Mouse (Mus musculus): ENCODE measurements around the gene Arhgdib. TPM values are rescaled to one million over a fixed set of nuclear protein-coding genes. Genes with fewer than 3 reads are reported as not detected.
"Not testable (repeated sequence)": the region's sequence is repeated elsewhere in the genome, so short reads cannot be mapped to it uniquely, and the experiment has no call there.

The Arhgdib gene
- total and polyA plus RNA-seq, 2 experiments from 2014 or later = 45.9 to 56.7 TPM

GRCm38 (mm10) chr6:136894532-136895339 lies 47.0 kb downstream of the Arhgdib start:
- H3K9me3 ChIP-seq (replicated peaks; ENCODE audit: control insufficient read depth, low read length) = no peaks in the 10 kb centered on the region
- no peak for ATAC-seq (ENCODE audit: insufficient read depth, low read depth)
- no peaks in the 10 kb centered on the region for H3K27me3 ChIP-seq (ENCODE audit: control insufficient read depth, insufficient read depth, low read length)
- peaks cover 9% of the 10 kb centered on the region for H3K4me1 ChIP-seq (ENCODE audit: control insufficient read depth, insufficient read depth)
- H3K27ac ChIP-seq (ENCODE audit: low read depth) = peak overlapping the region; percentile 73
- no peaks in the 10 kb centered on the region for H3K36me3 ChIP-seq (replicated peaks; ENCODE audit: control insufficient read depth, insufficient read depth, low read length)
- TF ChIP-seq CTCF (IDR thresholded peaks at IDR 0.05; ENCODE audit: low read depth) = no peak
- TF ChIP-seq EP300 (IDR thresholded peaks at IDR 0.05; ENCODE audit: low read depth) = no peak
- DNase-seq (ENCODE audit: low spot score) = no peak
- WGBS = 46% methylated on average over 15 of the region's 15 CpGs
- H3K4me3 ChIP-seq (ENCODE audit: low read depth, low read length) = no peak overlapping the region
- H3K4me2 ChIP-seq (ENCODE audit: low read depth, low read length) = no peak overlapping the region
- no peak overlapping the region for H3K9ac ChIP-seq (replicated peaks; ENCODE audit: low read depth, low read length)

- TF ChIP-seq EP300 (IDR thresholded peaks at IDR 0.05; ENCODE audit: low read depth) (no peak), CTCF (IDR thresholded peaks at IDR 0.05; ENCODE audit: low read depth) (no peak)
- H3K4me2 ChIP-seq (ENCODE audit: low read depth, low read length) = no peak overlapping the region
- no peak for ATAC-seq (ENCODE audit: insufficient read depth, low read depth)
- H3K4me1 ChIP-seq (ENCODE audit: control insufficient read depth, insufficient read depth) = peaks cover 9% of the 10 kb centered on the region
- no peak for DNase-seq (ENCODE audit: low spot score)
- 0 out of 2 replicates have a peak overlapping the region, but pooled peaks have one; percentile 25 for H3K27ac ChIP-seq (ENCODE audit: low read depth)
- WGBS = 41% methylated on average over 2 of the region's 2 CpGs
- H3K36me3 ChIP-seq (replicated peaks; ENCODE audit: control insufficient read depth, insufficient read depth, low read length) = no peaks in the 10 kb centered on the region
- no peaks in the 10 kb centered on the region for H3K9me3 ChIP-seq (replicated peaks; ENCODE audit: control insufficient read depth, low read length)
- H3K9ac ChIP-seq (replicated peaks; ENCODE audit: low read depth, low read length) = no peak overlapping the region
- H3K27me3 ChIP-seq (ENCODE audit: control insufficient read depth, insufficient read depth, low read length) = no peaks in the 10 kb centered on the region
- H3K4me3 ChIP-seq (ENCODE audit: low read depth, low read length) = no peak overlapping the region
Observed at GRCm38 (mm10) chr6:136892002-136892401, 49.7 kb downstream of the Arhgdib start.

- H3K4me3 ChIP-seq (ENCODE audit: low read depth, low read length) = no peak overlapping the region
- no peak for ATAC-seq (ENCODE audit: insufficient read depth, low read depth)
- H3K4me2 ChIP-seq (ENCODE audit: low read depth, low read length) = no peak overlapping the region
- no peak overlapping the region for H3K9ac ChIP-seq (replicated peaks; ENCODE audit: low read depth, low read length)
- H3K9me3 ChIP-seq (replicated peaks; ENCODE audit: control insufficient read depth, low read length) = no peaks in the 10 kb centered on the region
- 71% methylated on average over 6 of the region's 6 CpGs for WGBS
- DNase-seq (ENCODE audit: low spot score) = no peak
- H3K4me1 ChIP-seq (ENCODE audit: control insufficient read depth, insufficient read depth) = peaks cover 9% of the 10 kb centered on the region
- no peaks in the 10 kb centered on the region for H3K36me3 ChIP-seq (replicated peaks; ENCODE audit: control insufficient read depth, insufficient read depth, low read length)
- no peaks in the 10 kb centered on the region for H3K27me3 ChIP-seq (ENCODE audit: control insufficient read depth, insufficient read depth, low read length)
- H3K27ac ChIP-seq (ENCODE audit: low read depth) = no peak overlapping the region
- TF ChIP-seq CTCF (IDR thresholded peaks at IDR 0.05; ENCODE audit: low read depth) (no peak), EP300 (IDR thresholded peaks at IDR 0.05; ENCODE audit: low read depth) (no peak)
Observed at GRCm38 (mm10) chr6:136889554-136889953, 52.1 kb downstream of the Arhgdib start.

- no peak overlapping the region for H3K4me3 ChIP-seq (ENCODE audit: low read depth, low read length)
- TF ChIP-seq EP300 (IDR thresholded peaks at IDR 0.05; ENCODE audit: low read depth) (no peak), CTCF (IDR thresholded peaks at IDR 0.05; ENCODE audit: low read depth) (no peak)
- H3K9ac ChIP-seq (replicated peaks; ENCODE audit: low read depth, low read length) = no peak overlapping the region
- ATAC-seq (ENCODE audit: insufficient read depth, low read depth) (no peak), DNase-seq (ENCODE audit: low spot score) (no peak)
- H3K36me3 ChIP-seq (replicated peaks; ENCODE audit: control insufficient read depth, insufficient read depth, low read length) = no peaks in the 10 kb centered on the region
- no peak overlapping the region for H3K27ac ChIP-seq (ENCODE audit: low read depth)
- no peaks in the 10 kb centered on the region for H3K9me3 ChIP-seq (replicated peaks; ENCODE audit: control insufficient read depth, low read length)
- H3K27me3 ChIP-seq (ENCODE audit: control insufficient read depth, insufficient read depth, low read length) = no peaks in the 10 kb centered on the region
- WGBS = 91% methylated on average over 6 of the region's 6 CpGs
- H3K4me2 ChIP-seq (ENCODE audit: low read depth, low read length) = no peak overlapping the region
- H3K4me1 ChIP-seq (ENCODE audit: control insufficient read depth, insufficient read depth) = peaks cover 9% of the 10 kb centered on the region
Observed at GRCm38 (mm10) chr6:136889067-136889466, 52.6 kb downstream of the Arhgdib start.

- no peaks in the 10 kb centered on the region for H3K27me3 ChIP-seq (ENCODE audit: control insufficient read depth, insufficient read depth, low read length)
- peaks cover 9% of the 10 kb centered on the region for H3K4me1 ChIP-seq (ENCODE audit: control insufficient read depth, insufficient read depth)
- no peak overlapping the region for H3K9ac ChIP-seq (replicated peaks; ENCODE audit: low read depth, low read length)
- H3K27ac ChIP-seq (ENCODE audit: low read depth) = peak overlapping the region; percentile 69
- TF ChIP-seq CTCF (IDR thresholded peaks at IDR 0.05; ENCODE audit: low read depth) = no peak
- peak; percentile 58; the same call in 1 of the 2 replicates for TF ChIP-seq EP300 (IDR thresholded peaks at IDR 0.05; ENCODE audit: low read depth)
- DNase-seq (ENCODE audit: low spot score) (peak; percentile 80), ATAC-seq (ENCODE audit: insufficient read depth, low read depth) (peak; percentile 84)
- WGBS = 18% methylated on average over 9 of the region's 9 CpGs
- no peaks in the 10 kb centered on the region for H3K36me3 ChIP-seq (replicated peaks; ENCODE audit: control insufficient read depth, insufficient read depth, low read length)
- H3K4me2 ChIP-seq (ENCODE audit: low read depth, low read length) = no peak overlapping the region
- H3K9me3 ChIP-seq (replicated peaks; ENCODE audit: control insufficient read depth, low read length) = no peaks in the 10 kb centered on the region
- no peak overlapping the region for H3K4me3 ChIP-seq (ENCODE audit: low read depth, low read length)
Observed at GRCm38 (mm10) chr6:136887854-136888253, 53.8 kb downstream of the Arhgdib start.

GRCm38 (mm10) chr6:136884766-136885165 lies 56.9 kb downstream of the Arhgdib start:
- H3K27me3 ChIP-seq (ENCODE audit: control insufficient read depth, insufficient read depth, low read length); H3K9ac ChIP-seq (replicated peaks; ENCODE audit: low read depth, low read length); H3K9me3 ChIP-seq (replicated peaks; ENCODE audit: control insufficient read depth, low read length); H3K4me1 ChIP-seq (ENCODE audit: control insufficient read depth, insufficient read depth); H3K27ac ChIP-seq (ENCODE audit: low read depth); ATAC-seq (ENCODE audit: insufficient read depth, low read depth); H3K4me3 ChIP-seq (ENCODE audit: low read depth, low read length); H3K4me2 ChIP-seq (ENCODE audit: low read depth, low read length); DNase-seq (ENCODE audit: low spot score); H3K36me3 ChIP-seq (replicated peaks; ENCODE audit: control insufficient read depth, insufficient read depth, low read length): not testable (repeated sequence)
- WGBS = 69% methylated on average over 1 of the region's 1 CpGs
